Mouse (Mus musculus): ENCODE data around the gene Hist3h2a.

GRCm38 (mm10) chr11:58999158-58999557 is 44.7 kb downstream of the Hist3h2a start:
- no peak for TF ChIP-seq CTCF (IDR thresholded peaks at IDR 0.05; ENCODE audit: low read depth)
- no peak for TF ChIP-seq EP300 (IDR thresholded peaks at IDR 0.05; ENCODE audit: low read depth)

Measured in liver, postnatal 0 days (tissue).